Mouse (Mus musculus) ovary, postnatal 14 days (tissue): ENCODE measurements around the gene Gpbp1l1.

ENCODE experiments used
- DNase-seq: peaks from one replicate; pipeline ENCODE4 v3.0.0; 2022; ENCODE audit warnings: low spot score

Gene Gpbp1l1

GRCm38 (mm10) chr4:116557306-116558121, at the start of gene Gpbp1l1:
Gene Gpbp1l1 (plus strand): TSS chr4:116557658.
- peak; percentile 96 for DNase-seq

- no peak for DNase-seq
These were observed 26.3 kb upstream of the Gpbp1l1 start for GRCm38 (mm10) chr4:116531109-116531508.

GRCm38 (mm10) chr4:116536351-116536750, 21.1 kb upstream of the Gpbp1l1 start:
- no peak for DNase-seq

GRCm38 (mm10) chr4:116537737-116538136, 19.7 kb upstream of the Gpbp1l1 start:
- no peak for DNase-seq

GRCm38 (mm10) chr4:116550432-116550831, 7.0 kb upstream of the Gpbp1l1 start:
- no peak for DNase-seq

- no peak for DNase-seq
These were observed 4.4 kb upstream of the Gpbp1l1 start for GRCm38 (mm10) chr4:116553035-116553434.

GRCm38 (mm10) chr4:116555413-116556300, 1.8 kb upstream of the Gpbp1l1 start, which contains the start of gene Tmem69:
Gene Tmem69 (minus strand): TSS chr4:116555936.
- DNase-seq, result peak; percentile 64

- peak; percentile 84 for DNase-seq
These were observed 725 bp upstream of the Gpbp1l1 start for GRCm38 (mm10) chr4:116556561-116557305.

- DNase-seq, result no peak
These were observed 859 bp downstream of the Gpbp1l1 start for GRCm38 (mm10) chr4:116558151-116558882.

- DNase-seq, result no peak
These were observed 38.3 kb downstream of the Gpbp1l1 start for GRCm38 (mm10) chr4:116595793-116596192.

- DNase-seq, result no peak
These were observed 38.9 kb downstream of the Gpbp1l1 start, which contains the start of gene Ccdc17 for GRCm38 (mm10) chr4:116596379-116596778. Gene Ccdc17 (plus strand): TSS chr4:116596654.

GRCm38 (mm10) chr4:116596978-116597881, 39.8 kb downstream of the Gpbp1l1 start:
- DNase-seq, result peak; percentile 77

- no peak for DNase-seq
These were observed 55.2 kb downstream of the Gpbp1l1 start for GRCm38 (mm10) chr4:116612621-116613020.

- DNase-seq, result no peak
These were observed 57.8 kb downstream of the Gpbp1l1 start for GRCm38 (mm10) chr4:116615237-116615636.

- DNase-seq, result no peak
These were observed 67.4 kb downstream of the Gpbp1l1 start for GRCm38 (mm10) chr4:116624831-116625230.

- DNase-seq, result peak; percentile 67
These were observed 69.3 kb downstream of the Gpbp1l1 start for GRCm38 (mm10) chr4:116626658-116627358.

GRCm38 (mm10) chr4:116627359-116627716, 69.9 kb downstream of the Gpbp1l1 start:
- DNase-seq, result peak; percentile 89

- DNase-seq, result peak; percentile 70
These were observed 70.5 kb downstream of the Gpbp1l1 start, which contains the start of gene Nasp for GRCm38 (mm10) chr4:116627722-116628662. Gene Nasp (minus strand): TSS chr4:116627941.
